Mouse (Mus musculus) spleen, adult 18-20 months (tissue): ENCODE data around the gene Phf2.
A peak's percentile ranks its signal among the peaks of the same experiment; 100 is the strongest.

Source experiments
- DNase-seq, 2 experiments: peaks; one replicate each; pipeline ENCODE4 v3.0.0; 2022; ENCODE audit warnings: mixed read lengths in 2 of 2

Gene Phf2

DNA sequence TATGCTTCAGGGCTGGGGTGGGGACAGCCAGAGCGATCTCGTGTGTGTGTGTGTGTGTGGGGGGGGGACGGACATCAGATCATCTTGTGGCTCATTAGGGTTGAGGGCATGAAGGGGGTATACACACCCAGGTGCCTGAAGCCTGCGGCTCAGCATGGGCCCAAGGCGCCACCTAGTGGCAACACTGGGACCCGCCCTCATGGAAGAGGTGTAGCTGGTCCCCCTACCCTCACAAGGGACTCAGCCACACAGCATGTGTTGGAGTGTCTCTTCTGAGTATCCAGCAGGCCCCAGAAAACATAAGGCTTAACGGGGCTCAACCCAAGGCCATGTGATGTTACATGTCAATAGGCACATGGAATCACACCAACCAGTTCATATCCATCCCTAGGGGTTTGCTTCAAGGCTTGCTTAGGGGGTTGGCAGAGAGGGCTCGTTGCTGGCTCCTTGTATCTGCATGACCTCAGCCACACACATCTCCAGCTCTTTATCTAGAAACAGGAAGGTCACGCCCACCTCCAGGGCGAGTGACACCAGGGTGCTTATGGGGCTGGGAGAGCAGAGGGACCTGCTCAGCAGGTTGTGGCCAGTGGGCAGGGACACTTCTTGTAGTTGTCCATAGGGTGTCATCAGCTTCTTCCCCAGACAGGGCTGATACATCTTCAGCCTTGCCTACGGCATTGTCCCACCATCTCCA is 69.9 kb downstream of the Phf2 start:
- peak; percentile 27 to 65 for DNase-seq

DNA sequence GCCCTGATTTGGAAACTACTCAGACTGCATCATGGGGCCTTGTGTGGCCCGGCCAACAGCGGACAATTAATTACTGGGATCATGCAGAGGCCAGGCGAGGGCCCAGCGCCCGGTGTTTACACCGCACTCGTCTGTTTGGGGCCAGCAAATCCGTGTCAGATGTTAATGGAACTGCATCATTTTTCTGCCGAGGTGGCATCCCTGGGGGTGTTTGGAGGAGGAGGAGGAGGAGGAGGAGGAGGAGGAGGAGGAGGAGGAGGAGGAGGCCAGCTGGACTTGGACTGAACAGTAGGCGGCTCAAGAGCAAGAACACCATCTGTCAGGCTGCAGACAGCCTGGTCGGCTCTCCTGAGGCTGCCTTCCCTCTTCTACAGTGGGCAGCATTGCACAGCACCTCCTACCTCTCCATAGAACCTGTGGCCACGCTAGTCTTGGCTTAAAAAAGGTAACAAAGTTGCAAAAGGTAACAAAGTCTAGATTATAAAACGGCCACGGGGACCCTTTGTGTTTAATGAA is 72.6 kb downstream of the Phf2 start:
- DNase-seq, result no peak

DNA sequence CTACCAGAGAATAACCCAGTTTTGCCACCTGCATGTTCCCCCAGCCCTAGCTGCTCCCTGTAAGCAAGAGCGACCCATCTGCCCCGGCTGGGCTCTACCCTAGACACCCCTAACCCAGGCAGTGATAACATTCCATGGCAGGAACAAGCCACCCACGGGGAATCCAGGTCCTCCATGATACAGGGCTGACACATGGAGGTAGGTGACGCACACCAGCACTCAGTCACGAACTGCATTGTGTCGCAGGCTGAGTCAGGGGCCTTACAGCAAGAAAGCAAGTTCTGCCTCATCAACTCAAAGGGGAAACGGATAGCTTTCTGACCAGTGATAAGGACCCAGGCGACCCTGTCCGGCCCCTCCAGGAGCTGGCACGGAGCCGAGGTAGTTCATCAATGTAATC is 74.0 kb downstream of the Phf2 start:
- no peak for DNase-seq

DNA sequence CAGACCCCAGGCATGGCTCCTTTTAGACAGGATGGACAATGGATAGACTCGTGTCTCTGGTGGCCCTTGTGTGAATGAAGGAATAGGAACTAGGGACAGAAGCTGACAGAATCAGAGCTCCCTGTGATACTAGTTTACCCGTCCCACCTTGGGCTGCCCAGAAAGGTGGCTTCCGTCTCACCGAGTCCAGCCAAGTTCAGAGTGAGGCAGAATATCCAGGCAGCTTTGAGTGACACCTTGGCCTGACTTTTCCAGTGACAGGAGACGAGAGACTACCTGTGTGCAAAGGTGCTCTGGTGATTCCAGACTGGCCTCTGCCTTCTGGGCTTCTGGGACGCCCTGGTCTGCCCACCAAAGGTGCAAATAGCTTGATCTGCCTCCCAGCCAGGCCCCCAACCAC is 75.2 kb downstream of the Phf2 start:
- no peak for DNase-seq

DNA sequence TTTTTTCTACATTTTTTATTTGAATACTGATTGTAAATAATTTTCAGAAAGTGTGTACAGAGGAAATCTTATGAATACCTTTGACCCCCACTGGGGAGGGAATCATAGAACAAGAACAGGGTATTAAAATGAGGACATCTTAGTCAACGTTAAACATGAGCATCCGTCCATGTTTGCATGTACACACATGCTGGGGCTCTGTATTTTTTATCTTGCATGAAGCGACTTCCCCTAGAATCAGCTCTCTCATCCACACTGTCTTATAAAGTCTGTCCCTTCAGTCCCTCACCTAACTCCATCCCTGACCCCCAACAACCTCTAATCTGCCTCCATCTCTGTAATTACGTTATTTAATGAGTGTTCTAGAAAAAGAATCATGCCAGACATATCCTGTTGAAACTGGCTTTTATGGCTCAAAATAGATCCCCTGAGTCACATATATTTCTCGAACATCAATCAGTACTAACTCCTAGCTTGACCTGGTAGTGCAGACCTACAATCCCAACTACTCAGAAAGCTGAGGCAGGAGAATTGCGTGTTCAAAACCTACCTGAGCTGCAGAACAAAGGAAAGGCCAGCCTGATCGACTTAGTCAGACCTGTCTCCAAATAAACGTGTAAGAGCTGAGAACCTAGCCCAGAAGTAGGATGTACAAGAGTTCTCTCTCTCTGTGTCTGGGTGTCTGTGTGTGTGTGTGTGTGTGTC is 86.2 kb downstream of the Phf2 start:
- no peak for DNase-seq

DNA sequence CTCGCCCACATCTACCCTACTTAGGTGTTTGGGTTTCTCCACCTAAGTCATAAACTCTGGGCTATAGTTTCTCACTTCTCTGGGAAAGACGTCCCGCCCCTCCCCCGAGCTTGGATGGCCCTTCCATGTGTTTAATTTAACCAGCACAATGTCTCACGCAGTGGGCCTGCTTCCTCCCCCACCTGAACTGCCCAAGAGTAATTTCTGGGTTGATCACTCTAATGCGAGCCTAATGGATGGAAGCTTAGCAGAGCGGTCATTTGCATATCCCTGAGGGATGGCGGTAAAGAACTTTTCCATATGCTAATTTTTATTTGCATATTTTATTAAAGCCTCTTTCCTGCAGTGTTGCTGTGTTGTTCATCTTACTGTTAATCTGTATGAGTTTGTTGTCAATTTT is 86.8 kb downstream of the Phf2 start:
- DNase-seq, result no peak

DNA sequence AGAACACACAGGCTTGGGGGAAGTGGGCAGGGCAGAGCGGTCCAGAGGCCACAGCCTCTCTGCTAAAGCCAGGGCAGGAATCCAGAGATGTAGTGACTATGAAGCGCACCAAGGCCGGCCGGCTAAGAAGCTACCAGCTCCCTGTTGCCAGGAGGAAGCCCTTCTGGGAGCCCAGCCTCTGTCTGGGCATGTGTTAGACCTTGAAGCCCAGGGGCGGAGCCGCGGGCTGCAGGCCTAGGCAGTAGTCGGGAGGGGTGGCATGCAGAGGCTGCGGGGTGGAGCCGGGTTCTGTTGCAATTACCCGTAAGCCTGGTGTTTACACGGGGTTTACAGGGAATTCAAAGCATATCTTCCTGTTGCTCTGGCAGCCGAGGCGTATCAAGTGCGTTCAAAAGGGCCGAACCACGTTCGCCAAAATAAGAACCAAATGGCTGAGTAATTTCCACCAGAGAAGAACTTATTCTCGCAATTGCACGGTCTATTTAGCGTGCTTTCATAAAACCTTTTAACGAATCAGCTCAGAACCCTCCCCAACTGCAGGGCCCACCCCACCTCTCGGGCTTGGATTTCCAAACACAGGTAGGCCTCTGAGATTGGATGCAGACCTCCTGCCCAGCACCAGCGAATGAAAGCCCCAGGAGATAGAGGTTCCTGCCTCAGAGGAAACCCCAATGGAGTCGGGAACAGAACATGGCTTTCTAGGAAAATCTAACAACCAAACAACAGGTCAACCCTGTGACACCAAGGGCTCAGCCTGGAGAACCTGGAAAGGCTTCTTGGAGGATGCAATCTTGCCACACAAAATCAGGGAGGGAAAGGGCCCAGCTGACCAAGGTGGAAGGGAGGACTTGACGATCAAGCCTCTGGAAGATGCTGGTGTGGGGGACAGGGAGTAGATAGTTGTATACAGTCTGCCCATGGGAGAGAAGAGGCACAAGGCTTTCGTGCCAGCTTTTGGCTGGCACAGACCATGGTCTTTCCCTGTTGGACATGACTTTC is 87.9 kb downstream of the Phf2 start:
- DNase-seq, result no peak

DNA sequence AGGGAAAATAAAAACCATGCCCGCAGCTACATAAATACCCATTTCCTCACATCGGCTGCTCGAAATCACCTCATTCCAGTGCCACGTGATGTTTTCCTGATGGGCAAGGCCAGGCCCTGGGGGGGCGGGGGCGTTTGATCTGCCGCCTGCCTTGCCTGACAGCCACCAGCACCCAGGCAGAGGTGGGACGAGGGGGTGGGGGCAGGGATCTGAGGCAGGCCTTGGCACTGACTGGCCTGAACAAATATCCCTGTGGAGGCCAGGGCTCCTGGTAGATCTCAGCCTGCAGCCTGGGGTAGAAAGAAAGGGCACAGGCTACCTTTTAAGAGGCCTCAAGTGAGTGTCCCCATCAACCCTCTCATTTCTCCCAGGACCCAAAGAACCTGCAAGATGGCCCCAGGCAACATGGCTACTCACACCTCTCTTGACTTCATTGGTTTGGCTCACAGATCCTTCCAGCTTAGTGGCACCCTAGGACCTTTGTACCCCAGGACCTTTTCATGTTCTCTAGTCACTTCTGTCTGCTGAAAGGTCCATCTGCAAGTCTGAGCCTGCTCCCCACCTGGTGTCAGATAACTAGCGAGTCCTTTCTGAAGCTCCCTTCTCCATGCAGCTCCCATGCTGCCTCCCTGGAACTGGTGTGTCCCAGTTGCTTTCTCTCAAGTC is 90.4 kb downstream of the Phf2 start:
- DNase-seq, result no peak

DNA sequence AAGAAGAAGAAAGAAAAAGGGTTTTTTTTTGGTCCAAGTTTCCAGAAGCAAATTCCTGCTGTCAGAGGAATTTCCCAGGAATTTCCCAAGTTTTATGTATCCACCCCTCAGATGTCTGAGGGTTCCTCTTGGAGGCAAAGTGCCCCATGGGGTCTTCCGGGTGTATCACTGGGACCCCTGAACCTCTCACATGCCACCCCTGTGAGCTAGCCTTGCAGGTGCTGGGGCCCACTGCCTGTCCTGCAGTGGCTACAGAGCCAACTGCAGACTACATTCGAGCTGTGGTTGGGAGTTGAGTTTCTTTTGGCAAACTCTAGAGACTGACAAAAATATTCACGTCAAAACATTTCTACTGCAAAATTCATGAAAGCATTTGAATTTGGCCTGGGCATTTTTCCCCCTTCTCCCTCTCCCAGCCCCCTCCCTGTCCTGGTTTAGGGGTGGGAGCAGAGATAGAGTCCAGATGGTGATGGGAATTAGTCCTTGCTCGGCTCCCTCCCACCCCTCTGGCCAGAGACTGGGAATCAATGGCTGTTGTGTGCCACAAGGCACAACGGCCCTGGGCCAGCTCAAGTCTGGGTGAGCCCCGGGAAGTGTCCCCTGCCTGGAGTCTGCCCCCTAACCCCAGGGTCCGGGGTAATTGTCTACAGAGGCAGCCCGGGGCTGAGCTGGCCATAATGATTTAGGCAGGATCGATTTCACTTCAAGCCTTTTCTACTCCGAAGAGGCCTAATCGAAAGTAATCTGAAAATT is 91.2 kb downstream of the Phf2 start:
- no peak for DNase-seq

DNA sequence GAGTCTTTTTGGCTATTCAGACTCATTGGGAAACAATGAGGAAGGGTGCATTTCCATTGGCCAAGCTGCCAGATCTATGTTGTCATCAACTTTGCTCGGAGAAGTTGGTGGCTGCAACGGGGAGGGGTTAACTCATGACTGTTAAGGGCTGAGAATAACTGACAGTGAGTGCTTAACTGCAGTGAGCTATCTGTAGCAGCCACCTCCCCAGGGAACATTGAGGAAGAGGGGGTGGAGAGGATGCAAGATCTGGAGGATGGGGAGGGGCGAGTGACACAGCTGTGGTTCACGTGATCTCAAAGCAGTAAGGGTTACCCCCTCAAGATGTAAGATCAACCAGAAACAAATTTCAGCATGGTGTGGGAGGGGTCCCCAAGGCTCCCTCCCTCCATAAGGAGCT is 92.8 kb downstream of the Phf2 start:
- DNase-seq, result no peak

DNA sequence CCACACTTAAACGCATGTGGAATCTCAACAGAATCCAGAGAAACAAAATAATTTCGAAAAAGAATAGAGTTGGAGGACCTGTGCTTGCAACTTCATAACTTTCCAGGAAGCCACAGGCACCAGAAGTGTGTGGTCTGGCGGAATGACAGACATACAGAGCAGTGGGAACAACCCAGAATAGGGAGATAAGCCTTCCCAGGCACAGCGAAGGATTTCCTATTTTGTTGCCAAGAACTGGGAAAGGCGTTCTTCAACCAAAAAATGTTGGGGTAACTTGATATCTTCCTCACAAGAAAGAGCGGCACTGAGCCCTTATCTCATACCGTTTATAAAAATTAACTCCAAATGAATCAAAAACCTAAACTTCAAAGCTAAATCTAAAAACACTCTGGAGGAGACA is 96.4 kb downstream of the Phf2 start:
- no peak for DNase-seq

DNA sequence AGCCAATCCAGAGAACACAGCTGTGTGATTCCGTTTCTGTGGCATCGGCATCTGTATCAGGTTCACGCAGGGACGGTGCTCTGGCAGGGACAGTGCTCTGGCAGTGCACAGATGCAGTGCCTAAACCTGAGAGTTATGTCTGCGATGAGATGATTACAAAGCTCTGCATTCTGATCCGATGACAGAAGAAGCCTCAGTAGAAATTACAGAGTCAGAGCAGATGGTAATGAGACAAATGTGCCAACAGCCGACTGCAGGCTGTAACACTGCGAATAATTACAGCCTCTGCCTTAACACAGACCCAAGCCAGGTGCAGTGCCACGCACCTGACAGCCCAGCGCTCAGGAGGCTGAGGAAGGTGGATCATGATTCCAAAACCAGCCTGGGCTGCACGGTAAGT is 102.8 kb downstream of the Phf2 start:
- DNase-seq, result no peak

DNA sequence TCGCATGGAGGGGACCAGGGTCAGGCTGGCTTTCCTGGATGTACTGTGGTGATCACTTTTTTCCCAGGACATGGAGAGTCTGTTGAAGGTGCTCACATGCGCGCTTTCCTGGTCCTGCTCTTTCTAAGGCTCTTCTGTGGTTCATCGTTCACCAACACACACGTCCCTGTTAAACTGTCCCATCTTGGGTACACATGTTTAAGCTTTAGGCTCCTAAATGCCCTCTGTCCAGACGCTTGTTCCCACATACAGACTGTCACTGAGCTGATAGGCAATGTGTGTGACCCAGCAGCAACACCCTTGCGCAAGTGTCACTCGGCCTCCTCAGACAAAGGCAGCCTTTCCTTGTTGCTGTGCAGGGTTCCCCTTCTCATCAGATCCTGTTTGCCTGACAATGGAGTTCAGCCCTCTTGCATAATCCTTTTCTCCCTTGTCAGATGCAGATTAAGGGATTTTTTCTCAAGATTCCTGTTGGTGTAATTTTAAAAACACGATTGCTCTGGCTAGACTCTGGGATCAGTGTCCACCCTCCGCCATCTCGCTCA is 107.1 kb downstream of the Phf2 start:
- no peak for DNase-seq

DNA sequence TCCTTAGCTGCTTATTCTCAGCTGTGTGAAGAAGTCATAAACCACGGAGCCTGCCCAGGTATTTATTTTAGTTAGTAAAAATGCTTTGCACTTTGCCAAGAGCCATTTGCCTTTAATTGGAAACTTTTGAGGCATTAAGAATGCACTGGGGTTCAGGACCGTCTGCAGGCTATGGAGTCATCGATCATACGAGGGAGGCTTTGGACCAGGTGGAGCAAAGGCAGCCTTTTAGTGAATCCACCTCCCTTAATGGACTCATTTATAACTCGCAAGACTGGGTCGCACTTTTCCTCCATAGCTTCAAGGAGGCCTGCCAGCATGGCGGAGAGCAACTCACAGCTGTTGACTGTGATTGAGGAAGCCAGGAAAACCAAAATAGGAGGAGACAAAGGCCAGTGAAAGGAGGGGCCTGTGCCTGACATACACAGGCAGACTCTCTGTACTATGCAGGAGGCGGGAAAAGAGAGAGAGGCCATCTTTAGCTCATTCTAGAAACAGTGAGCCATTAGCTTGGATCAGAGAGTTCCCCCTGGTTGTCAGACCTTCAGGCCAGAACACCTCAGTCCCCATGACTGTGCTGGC is 110.0 kb downstream of the Phf2 start:
- DNase-seq, result no peak

DNA sequence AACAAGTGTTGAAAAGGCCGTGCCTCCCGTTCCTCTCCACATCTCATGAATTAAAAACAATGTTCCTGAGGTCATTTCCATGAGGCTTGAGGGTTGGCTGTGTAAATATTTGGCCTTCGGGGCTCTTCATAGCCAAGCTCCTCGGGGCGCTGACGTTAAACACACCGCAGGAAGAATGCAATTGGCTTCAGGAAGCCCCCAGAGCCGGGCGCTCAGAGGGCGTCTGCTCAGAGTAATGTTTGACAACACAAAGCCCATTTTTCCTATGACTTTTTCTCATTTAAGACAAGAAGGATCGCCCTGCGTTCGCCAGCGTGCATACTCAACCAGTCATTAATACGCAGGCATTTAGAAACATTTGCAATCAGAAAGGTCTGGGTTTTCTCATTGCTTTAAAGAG is 114.2 kb downstream of the Phf2 start:
- no peak for DNase-seq
